Mouse (Mus musculus) adrenal gland, adult 10 weeks (tissue): ENCODE measurements around the gene Mycbp2. TPM values are rescaled to one million over a fixed set of nuclear protein-coding genes. Genes with fewer than 3 reads are reported as not detected.

ENCODE experiments used
- polyA plus RNA-seq: library from polyadenylated mRNA; stranded (reverse); fragments of 350-450 nt; fragmentation: Illumina TruSeq; extraction: RNeasy Lipid Tissue Mini Kit (QIAGEN cat#74804); gene quantifications from one replicate; pipeline ENCODE4 v1.2.3, GENCODE M21; 2014; ENCODE audit warnings: low read depth, low replicate concordance

Gene Mycbp2
- 75.1 TPM for polyA plus RNA-seq

DNA sequence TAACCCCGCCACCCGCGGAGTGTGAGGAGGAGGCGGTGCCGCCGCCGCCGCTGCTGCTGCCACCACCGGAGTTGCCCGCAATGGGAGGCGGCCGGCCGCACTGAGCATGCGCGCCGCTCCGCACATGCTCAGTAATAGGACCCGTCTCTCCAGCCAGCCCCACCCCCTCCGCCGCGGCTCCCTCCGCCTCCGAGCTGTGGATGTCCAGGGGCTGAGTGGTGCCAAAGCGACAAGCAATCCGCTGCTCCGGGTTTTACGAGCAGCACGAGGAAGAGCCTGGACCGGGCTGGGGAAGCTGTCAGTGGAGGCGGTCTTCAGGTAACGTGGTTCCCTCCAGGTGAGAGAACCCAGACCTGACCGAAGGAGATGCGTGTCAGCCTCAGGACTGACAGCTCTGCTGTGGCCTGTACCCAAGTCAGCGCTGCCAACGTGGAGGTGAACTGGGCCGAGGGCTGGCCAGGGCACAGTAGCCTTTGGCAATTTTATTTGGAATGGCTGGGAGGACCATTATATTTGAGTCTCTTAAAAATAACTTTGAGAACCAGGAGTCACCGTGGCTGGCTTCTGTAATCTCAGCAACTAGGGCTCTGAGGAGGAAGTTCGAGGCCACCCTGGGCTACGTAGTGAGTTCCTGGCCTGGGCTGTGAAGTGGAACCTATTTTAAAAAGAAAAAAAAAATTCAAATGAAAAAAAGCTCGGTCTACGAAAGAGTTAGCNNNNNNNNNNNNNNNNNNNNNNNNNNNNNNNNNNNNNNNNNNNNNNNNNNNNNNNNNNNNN is at the start of gene Mycbp2:
Gene Mycbp2, minus strand, starts transcription at position 86 of the 777 bp plus-strand sequence.

GRCm38 (mm10) chr14:103099238-103099933 is 247.2 kb downstream of the Mycbp2 start, which contains the start of gene Fbxl3:
Gene Fbxl3, minus strand, starts transcription at chr14:103099566.

GRCm38 (mm10) chr14:103069864-103070611 is 276.6 kb downstream of the Mycbp2 start, which contains the start of gene Cln5:
Gene Cln5, plus strand, starts transcription at chr14:103070216.

Other genes starting within 250 kb of the Mycbp2 start
- 120 TPM for gene Fbxl3, start 247.2 kb downstream of the Mycbp2 start, polyA plus RNA-seq
- gene Scel, start 166.5 kb upstream of the Mycbp2 start, polyA plus RNA-seq, result 0.70 TPM